Mouse (Mus musculus): Measurements from ENCODE around the gene Ammecr1. TPM values are rescaled to one million over a fixed set of nuclear protein-coding genes. Genes with fewer than 3 reads are reported as not detected.

The Ammecr1 gene
- polyA plus RNA-seq, 1 experiment, result 0.68 TPM

DNA sequence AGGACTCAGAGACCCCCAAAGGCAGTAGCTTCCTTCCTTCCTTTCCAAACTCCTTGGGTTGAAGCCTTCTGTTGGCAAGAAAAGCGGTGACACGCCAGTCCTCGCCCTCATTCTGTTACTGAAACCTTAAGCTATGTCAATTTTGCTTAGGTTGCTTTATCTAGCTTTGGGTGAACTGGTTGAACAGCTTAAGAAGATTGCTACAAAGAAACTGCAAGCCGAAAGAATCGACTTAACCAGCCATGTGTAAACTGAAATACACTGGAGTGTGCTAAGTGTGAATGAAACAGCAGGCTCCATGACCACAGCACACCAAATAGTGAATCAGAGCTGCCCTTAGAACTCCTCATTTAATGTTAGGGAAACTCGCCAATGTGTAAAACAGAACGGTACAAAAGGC, 80.6 kb downstream of the Ammecr1 start:
- Histone ChIP-seq H3K4me1 (ENCODE audit: control insufficient read depth, insufficient read depth, insufficient read length, low read length) (no peaks in the 10 kb centered on the region), H3K36me3 (ENCODE audit: control insufficient read depth, insufficient read depth, low read length) (no peaks in the 10 kb centered on the region), H3K27ac (ENCODE audit: insufficient read depth, low read depth, low read length) (no peak overlapping the region), H3K4me3 (ENCODE audit: low read depth, low read length) (no peak overlapping the region), H3K27me3 (ENCODE audit: control insufficient read depth, insufficient read depth, low read length) (no peaks in the 10 kb centered on the region)
- WGBS, result 88% methylated on average over 7 of the region's 7 CpGs
- TF ChIP-seq POLR2A (IDR thresholded peaks at IDR 0.05; ENCODE audit: low read depth, low read length), result no peak
- no peak for TF ChIP-seq CTCF (IDR thresholded peaks at IDR 0.05; ENCODE audit: extremely low read depth, insufficient read length, insufficient replicate concordance, low read depth, low read length)

DNA sequence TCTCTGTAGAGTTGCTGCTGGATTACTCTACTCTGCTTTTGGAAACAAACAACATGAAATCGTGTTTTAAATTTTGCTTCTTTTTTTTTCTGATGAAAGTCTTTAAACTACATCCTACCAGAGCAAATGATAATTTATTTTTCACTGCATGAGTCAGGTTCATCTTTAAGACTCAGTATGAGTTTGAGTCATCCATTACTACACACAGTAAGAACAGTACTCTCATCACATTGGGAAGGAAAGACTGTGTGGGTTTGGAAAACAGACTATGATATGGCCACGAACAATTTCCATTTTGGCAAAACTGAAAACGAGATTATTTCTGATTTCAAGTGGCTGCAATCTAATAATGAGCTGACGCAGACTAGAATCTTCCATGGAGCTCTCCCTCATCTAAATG, 82.9 kb downstream of the Ammecr1 start:
- H3K4me1 ChIP-seq (ENCODE audit: control insufficient read depth, insufficient read depth, insufficient read length, low read length), result no peaks in the 10 kb centered on the region
- H3K4me3 ChIP-seq (ENCODE audit: low read depth, low read length), result no peak overlapping the region
- no peaks in the 10 kb centered on the region for H3K27me3 ChIP-seq (ENCODE audit: control insufficient read depth, insufficient read depth, low read length)
- H3K36me3 ChIP-seq (ENCODE audit: control insufficient read depth, insufficient read depth, low read length), result no peaks in the 10 kb centered on the region
- TF ChIP-seq POLR2A (IDR thresholded peaks at IDR 0.05; ENCODE audit: low read depth, low read length), result no peak
- TF ChIP-seq CTCF (IDR thresholded peaks at IDR 0.05; ENCODE audit: extremely low read depth, insufficient read length, insufficient replicate concordance, low read depth, low read length), result no peak
- WGBS, result 79% methylated on average over 4 of the region's 4 CpGs
- no peak overlapping the region for H3K27ac ChIP-seq (ENCODE audit: insufficient read depth, low read depth, low read length)

DNA sequence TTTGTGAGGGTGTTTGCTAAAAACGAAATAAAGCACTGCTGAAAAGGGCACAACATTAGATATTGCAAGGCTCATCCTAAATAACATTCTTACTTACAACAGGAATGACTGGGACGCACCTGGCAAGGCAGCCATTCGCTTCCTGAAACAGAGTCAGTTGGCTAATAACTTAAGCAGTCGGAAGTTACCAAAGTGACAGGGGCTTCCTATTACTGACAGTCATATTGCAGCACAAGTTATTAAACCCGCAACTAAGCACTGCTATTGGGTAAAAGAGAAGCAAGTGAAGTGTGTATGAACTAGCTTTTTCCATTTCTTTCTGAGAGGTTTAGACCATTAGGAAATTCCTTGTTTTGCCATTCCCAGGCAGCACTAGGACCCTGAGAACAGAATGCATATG, 84.3 kb downstream of the Ammecr1 start:
- Histone ChIP-seq H3K27me3 (ENCODE audit: control insufficient read depth, insufficient read depth, low read length) (no peaks in the 10 kb centered on the region), H3K27ac (ENCODE audit: insufficient read depth, low read depth, low read length) (no peak overlapping the region), H3K4me1 (ENCODE audit: control insufficient read depth, insufficient read depth, insufficient read length, low read length) (no peaks in the 10 kb centered on the region), H3K4me3 (ENCODE audit: low read depth, low read length) (no peak overlapping the region), H3K36me3 (ENCODE audit: control insufficient read depth, insufficient read depth, low read length) (no peaks in the 10 kb centered on the region)
- TF ChIP-seq CTCF (IDR thresholded peaks at IDR 0.05; ENCODE audit: extremely low read depth, insufficient read length, insufficient replicate concordance, low read depth, low read length) (no peak), POLR2A (IDR thresholded peaks at IDR 0.05; ENCODE audit: low read depth, low read length) (no peak)
- 80% methylated on average over 5 of the region's 5 CpGs for WGBS

DNA sequence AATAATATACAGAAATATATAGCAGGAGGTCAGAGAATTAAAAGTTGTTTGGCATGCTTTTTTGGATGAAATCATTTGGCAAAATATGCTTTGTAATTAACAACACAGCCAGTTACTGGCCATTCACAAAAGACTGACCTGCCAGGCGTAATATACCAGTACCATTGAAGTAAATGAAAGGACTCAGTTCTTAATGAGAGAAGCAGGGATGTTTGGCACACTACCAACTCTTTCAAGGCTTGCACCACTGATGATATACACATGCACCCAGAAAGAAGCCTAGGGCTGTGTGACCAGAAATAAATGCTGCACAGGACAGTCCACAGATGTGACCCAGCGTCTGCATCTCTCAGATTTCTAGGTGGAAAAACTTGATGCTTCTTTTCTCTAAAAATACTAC, 96.7 kb downstream of the Ammecr1 start:
- no peak overlapping the region for H3K4me3 ChIP-seq (ENCODE audit: low read depth, low read length)
- 89% methylated on average over 2 of the region's 2 CpGs for WGBS
- TF ChIP-seq POLR2A (IDR thresholded peaks at IDR 0.05; ENCODE audit: low read depth, low read length), result no peak
- no peak for TF ChIP-seq CTCF (IDR thresholded peaks at IDR 0.05; ENCODE audit: extremely low read depth, insufficient read length, insufficient replicate concordance, low read depth, low read length)

DNA sequence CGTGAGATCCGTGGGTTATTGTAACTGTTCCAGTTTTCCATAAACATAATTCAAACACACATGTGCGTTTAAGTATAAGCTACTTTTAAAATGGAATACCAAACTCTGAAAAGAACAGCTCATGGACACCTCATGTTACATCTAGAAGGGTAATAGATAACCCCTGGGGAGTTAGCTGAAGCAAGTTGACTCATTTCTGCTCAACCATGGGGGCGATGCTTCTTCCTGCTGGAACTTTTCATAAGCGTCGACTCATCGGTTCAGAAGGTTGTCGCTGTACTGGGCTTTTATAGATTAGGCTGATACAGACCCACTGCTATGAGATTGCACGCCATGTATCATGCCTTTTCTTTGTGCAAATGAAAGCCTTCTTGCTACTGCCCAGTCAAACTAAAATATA, 118.5 kb downstream of the Ammecr1 start:
- H3K27me3 ChIP-seq (ENCODE audit: control insufficient read depth, insufficient read depth, low read length), result no peaks in the 10 kb centered on the region
- TF ChIP-seq CTCF (IDR thresholded peaks at IDR 0.05; ENCODE audit: extremely low read depth, insufficient read length, insufficient replicate concordance, low read depth, low read length), result no peak
- TF ChIP-seq POLR2A (IDR thresholded peaks at IDR 0.05; ENCODE audit: low read depth, low read length), result no peak
- WGBS, result 89% methylated on average over 9 of the region's 9 CpGs
- no peak overlapping the region for H3K4me3 ChIP-seq (ENCODE audit: low read depth, low read length)
- no peaks in the 10 kb centered on the region for H3K36me3 ChIP-seq (ENCODE audit: control insufficient read depth, insufficient read depth, low read length)
- H3K4me1 ChIP-seq (ENCODE audit: control insufficient read depth, insufficient read depth, insufficient read length, low read length), result no peaks in the 10 kb centered on the region
- no peak overlapping the region for H3K27ac ChIP-seq (ENCODE audit: insufficient read depth, low read depth, low read length)

More for the DNA sequence above, 96.7 kb downstream of the Ammecr1 start:
- H3K27me3 ChIP-seq (ENCODE audit: control insufficient read depth, insufficient read depth, low read length), result no peaks in the 10 kb centered on the region
- H3K27ac ChIP-seq (ENCODE audit: insufficient read depth, low read depth, low read length), result no peak overlapping the region
- no peaks in the 10 kb centered on the region for H3K4me1 ChIP-seq (ENCODE audit: control insufficient read depth, insufficient read depth, insufficient read length, low read length)
- no peaks in the 10 kb centered on the region for H3K36me3 ChIP-seq (ENCODE audit: control insufficient read depth, insufficient read depth, low read length)

DNA sequence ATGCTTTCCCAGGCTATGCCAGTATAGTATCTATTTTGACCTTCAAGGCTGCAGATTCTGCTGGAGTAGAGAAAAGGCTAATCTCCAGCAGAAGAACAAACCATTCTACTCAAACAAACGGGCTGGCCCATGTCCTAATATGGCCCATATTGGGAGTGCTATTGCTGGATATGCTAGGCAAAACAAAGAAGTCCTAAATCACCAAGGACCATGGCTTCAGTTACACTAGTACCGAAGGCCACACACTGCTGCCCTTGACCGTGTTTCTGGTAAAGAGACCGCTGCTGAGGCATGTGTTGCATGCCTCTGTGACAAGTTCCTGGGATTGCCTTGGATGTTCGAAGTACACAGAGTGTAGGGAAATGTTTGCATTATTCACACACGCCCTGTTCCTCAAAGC, 120.3 kb downstream of the Ammecr1 start:
- H3K4me3 ChIP-seq (ENCODE audit: low read depth, low read length), result no peak overlapping the region
- TF ChIP-seq CTCF (IDR thresholded peaks at IDR 0.05; ENCODE audit: extremely low read depth, insufficient read length, insufficient replicate concordance, low read depth, low read length) (no peak), POLR2A (IDR thresholded peaks at IDR 0.05; ENCODE audit: low read depth, low read length) (no peak)
- WGBS, result 72% methylated on average over 6 of the region's 6 CpGs
- 0 out of 2 replicates have a peak, but pooled peaks cover 2% of the 10 kb centered on the region for H3K36me3 ChIP-seq (ENCODE audit: control insufficient read depth, insufficient read depth, low read length)
- H3K4me1 ChIP-seq (ENCODE audit: control insufficient read depth, insufficient read depth, insufficient read length, low read length), result no peaks in the 10 kb centered on the region
- H3K27ac ChIP-seq (ENCODE audit: insufficient read depth, low read depth, low read length), result no peak overlapping the region
- H3K27me3 ChIP-seq (ENCODE audit: control insufficient read depth, insufficient read depth, low read length), result no peaks in the 10 kb centered on the region

DNA sequence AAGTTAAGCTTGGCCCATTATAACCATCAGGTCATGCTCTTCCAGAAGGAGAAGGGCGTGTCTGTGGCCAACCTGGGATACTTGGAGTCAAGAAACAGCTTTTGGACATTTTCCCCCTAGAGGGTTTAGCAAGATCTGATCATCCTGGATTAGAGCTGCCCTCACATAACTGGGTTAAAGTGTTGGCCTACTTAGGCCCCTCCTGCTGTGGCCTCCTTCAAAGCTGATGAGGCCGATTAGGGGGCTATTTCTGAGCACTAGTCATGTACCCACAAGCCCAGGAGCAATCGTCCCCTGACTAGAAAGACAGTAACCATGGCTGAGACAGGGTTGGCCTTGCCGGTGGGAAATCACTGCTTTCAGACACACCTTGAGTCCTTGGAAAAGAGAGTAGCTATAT, 124.6 kb downstream of the Ammecr1 start:
- no peak overlapping the region for H3K27ac ChIP-seq (ENCODE audit: insufficient read depth, low read depth, low read length)
- H3K4me3 ChIP-seq (ENCODE audit: low read depth, low read length), result no peak overlapping the region
- H3K4me1 ChIP-seq (ENCODE audit: control insufficient read depth, insufficient read depth, insufficient read length, low read length), result no peaks in the 10 kb centered on the region
- 84% methylated on average over 4 of the region's 4 CpGs for WGBS
- H3K36me3 ChIP-seq (ENCODE audit: control insufficient read depth, insufficient read depth, low read length), result 0 out of 2 replicates have a peak, but pooled peaks cover 2% of the 10 kb centered on the region
- no peaks in the 10 kb centered on the region for H3K27me3 ChIP-seq (ENCODE audit: control insufficient read depth, insufficient read depth, low read length)
- TF ChIP-seq CTCF (IDR thresholded peaks at IDR 0.05; ENCODE audit: extremely low read depth, insufficient read length, insufficient replicate concordance, low read depth, low read length) (no peak), POLR2A (IDR thresholded peaks at IDR 0.05; ENCODE audit: low read depth, low read length) (no peak)

DNA sequence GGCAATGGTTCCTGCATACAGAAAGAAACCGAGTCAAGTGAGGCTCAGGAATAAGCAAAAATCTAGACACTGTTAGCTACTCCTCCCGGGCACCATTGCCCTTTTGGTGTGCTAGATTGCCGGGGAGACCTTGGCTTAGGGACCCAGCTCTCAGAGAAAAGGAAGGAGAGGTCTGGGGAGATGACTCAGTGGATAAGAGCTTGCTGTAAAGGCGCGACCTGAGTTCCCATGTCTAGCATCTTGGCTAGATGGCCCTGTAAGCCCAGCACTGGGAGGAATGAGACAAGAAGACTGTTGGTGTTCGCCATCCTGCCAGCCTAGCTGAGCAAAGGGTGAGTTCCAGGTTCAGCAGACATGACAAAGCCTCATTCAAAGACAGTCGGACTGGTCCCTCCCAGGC, 127.1 kb downstream of the Ammecr1 start:
- TF ChIP-seq CTCF (IDR thresholded peaks at IDR 0.05; ENCODE audit: extremely low read depth, insufficient read length, insufficient replicate concordance, low read depth, low read length) (no peak), POLR2A (IDR thresholded peaks at IDR 0.05; ENCODE audit: low read depth, low read length) (no peak)
- no peaks in the 10 kb centered on the region for H3K4me1 ChIP-seq (ENCODE audit: control insufficient read depth, insufficient read depth, insufficient read length, low read length)
- no peaks in the 10 kb centered on the region for H3K27me3 ChIP-seq (ENCODE audit: control insufficient read depth, insufficient read depth, low read length)
- H3K36me3 ChIP-seq (ENCODE audit: control insufficient read depth, insufficient read depth, low read length), result peaks cover 8% of the 10 kb centered on the region
- WGBS, result 88% methylated on average over 7 of the region's 7 CpGs
- H3K4me3 ChIP-seq (ENCODE audit: low read depth, low read length), result no peak overlapping the region
- no peak overlapping the region for H3K27ac ChIP-seq (ENCODE audit: insufficient read depth, low read depth, low read length)
